Mouse (Mus musculus) lung, postnatal 0 days (tissue): Measurements from ENCODE around the gene Duox2.

Experiments used
- CTCF ChIP-seq: IDR thresholded peaks from 2 replicates; pipeline ENCODE4 v1.5.1; 2016; ENCODE audit warnings: antibody characterized with exemption, mild to moderate bottlenecking
- EP300 ChIP-seq: IDR thresholded peaks from 2 replicates; pipeline ENCODE4 v1.6.1; 2016; ENCODE audit warnings: antibody characterized with exemption, mild to moderate bottlenecking, control low read depth

- TF ChIP-seq CTCF (no peak), EP300 (no peak)
Observed at GRCm38 (mm10) chr2:122241226-122241625, 57.0 kb downstream of the Duox2 start.
